Mouse (Mus musculus) liver, embryonic 12.5 days (tissue): ENCODE measurements around the gene Dmap1. TPM values are rescaled to one million over a fixed set of nuclear protein-coding genes. Genes with fewer than 3 reads are reported as not detected.

Experiments used
- ATAC-seq: fragments of 200-750 bp; cut with Nextera tagmentation; 2 replicates; pipeline ENCODE4 v1.8.0; 2017; ENCODE audit warnings: moderate number of reproducible peaks, mild to moderate bottlenecking, moderate library complexity
- H3K27ac ChIP-seq: fragments of 300-500 bp; sonication (generic); 2 replicates; pipeline ENCODE4 v1.5.1; 2016; ENCODE audit warnings: mild to moderate bottlenecking
- H3K27me3 ChIP-seq: fragments of 300-500 bp; sonication (generic); replicated peaks from 2 replicates; pipeline ENCODE4 v1.6.1; 2016; ENCODE audit warnings: mild to moderate bottlenecking, moderate library complexity
- H3K36me3 ChIP-seq: fragments of 300-500 bp; sonication (generic); 2 replicates; pipeline ENCODE4 v1.6.1; 2016; ENCODE audit warnings: mild to moderate bottlenecking, moderate library complexity
- H3K4me1 ChIP-seq: fragments of 300-500 bp; sonication (generic); 2 replicates; pipeline ENCODE4 v1.6.1; 2016
- H3K4me2 ChIP-seq: fragments of 300-500 bp; sonication (generic); 2 replicates; pipeline ENCODE4 v1.6.1; 2016; ENCODE audit warnings: mild to moderate bottlenecking, moderate library complexity
- H3K4me3 ChIP-seq: fragments of 300-500 bp; sonication (generic); 2 replicates; pipeline ENCODE4 v1.5.1; 2016; ENCODE audit warnings: mild to moderate bottlenecking, moderate library complexity
- H3K9ac ChIP-seq: fragments of 300-500 bp; sonication (generic); 2 replicates; pipeline ENCODE4 v1.6.1; 2016; ENCODE audit warnings: mild to moderate bottlenecking, moderate library complexity
- H3K9me3 ChIP-seq: fragments of 300-500 bp; sonication (generic); replicated peaks from 2 replicates; pipeline ENCODE4 v1.6.1; 2016; ENCODE audit warnings: mild to moderate bottlenecking, moderate library complexity
- WGBS: fragments of 180-500 bp; shearing (Covaris S2); methylation state at CpG from one replicate; pipeline ENCODE4 v1.1.7; 2016; ENCODE audit not compliant: insufficient replicate concordance; 5-methylcytosine and 5-hydroxymethylcytosine counted together
- polyA plus RNA-seq: library from polyadenylated mRNA; unstranded; fragments of >200 nt; fragmentation: Nextera tagmentation; extraction: Ambion mirVana; gene quantifications from 2 replicates; pipeline ENCODE4 v1.2.1, GENCODE M21; 2016

The Dmap1 gene
- polyA plus RNA-seq, 1 experiment from 2014 or later = 31.1 TPM

DNA sequence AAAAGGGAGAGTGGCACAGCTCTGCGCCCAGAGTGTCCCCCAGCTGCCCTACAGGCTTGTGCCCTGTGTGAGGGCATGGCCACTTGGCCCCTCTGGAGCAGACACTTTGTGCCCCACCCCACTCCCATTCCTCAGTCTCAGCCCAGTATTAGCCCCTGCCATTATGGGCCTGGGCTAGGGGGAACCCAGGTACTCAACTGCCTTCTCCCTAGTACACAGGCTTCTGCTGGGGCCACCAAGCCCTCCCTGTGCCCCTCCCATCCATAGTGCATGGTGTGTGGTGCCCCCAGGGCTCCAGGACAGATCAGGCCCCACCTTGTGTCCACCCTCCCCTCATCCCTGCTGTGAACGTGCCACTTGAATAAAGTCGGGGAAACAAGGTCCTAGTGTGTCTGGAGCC lies 8.2 kb downstream of the Dmap1 start:
- 70% methylated on average over 3 of the region's 3 CpGs for WGBS
- H3K4me1 ChIP-seq = no peaks in the 10 kb centered on the region
- no peak overlapping the region for H3K4me2 ChIP-seq
- H3K36me3 ChIP-seq = peaks cover 61% of the 10 kb centered on the region
- no peak overlapping the region for H3K9ac ChIP-seq
- no peaks in the 10 kb centered on the region for H3K27me3 ChIP-seq
- no peak overlapping the region for H3K27ac ChIP-seq
- no peaks in the 10 kb centered on the region for H3K9me3 ChIP-seq
- no peak overlapping the region for H3K4me3 ChIP-seq
- peak; percentile 30; the same call in 1 of the 2 replicates for ATAC-seq

DNA sequence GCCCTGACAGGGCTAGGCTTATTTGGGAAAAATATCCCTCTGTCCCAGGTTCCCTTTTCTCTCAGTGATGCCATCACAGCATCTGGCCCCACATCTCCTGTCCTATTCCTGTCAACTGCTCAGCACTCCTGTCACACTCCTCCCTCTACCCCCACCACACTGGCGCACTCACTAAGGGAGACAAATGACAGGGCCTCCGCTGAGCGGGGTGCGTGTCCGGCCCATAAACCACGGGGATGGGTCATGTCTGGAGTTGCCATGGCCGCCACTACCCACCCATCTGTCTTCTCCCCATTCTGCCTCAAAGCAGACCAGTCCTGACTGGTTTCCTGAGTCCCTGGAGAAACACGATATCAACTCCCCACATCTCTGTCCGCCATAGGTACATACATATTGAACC lies 10.0 kb downstream of the Dmap1 start:
- Histone ChIP-seq H3K4me3 (no peak overlapping the region), H3K27ac (no peak overlapping the region), H3K36me3 (peaks cover 43% of the 10 kb centered on the region), H3K9me3 (no peaks in the 10 kb centered on the region), H3K9ac (no peak overlapping the region), H3K4me2 (no peak overlapping the region), H3K27me3 (no peaks in the 10 kb centered on the region), H3K4me1 (0 out of 2 replicates have a peak, but pooled peaks cover under 1% of the 10 kb centered on the region)
- 58% methylated on average over 9 of the region's 9 CpGs for WGBS
- ATAC-seq = no peak

DNA sequence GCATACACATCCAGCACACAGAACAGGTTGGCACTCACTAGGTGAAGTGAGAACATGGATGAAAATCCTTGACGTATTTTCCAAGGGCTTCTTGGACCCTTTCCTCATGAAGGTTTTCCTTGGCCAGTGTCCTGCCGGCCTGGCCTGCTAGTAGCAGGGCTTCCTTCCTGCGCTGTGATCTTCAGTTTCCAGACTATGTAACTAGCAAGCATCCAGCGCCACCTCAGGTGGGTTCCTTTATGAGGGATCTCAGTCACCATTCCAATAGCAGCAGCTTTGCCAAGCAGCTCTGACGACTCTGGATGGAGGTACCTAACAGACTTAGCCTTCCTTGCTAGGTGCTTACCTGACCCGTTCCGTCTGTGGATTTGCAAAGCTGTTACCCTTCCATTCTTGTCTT lies 12.2 kb downstream of the Dmap1 start:
- 74% methylated on average over 7 of the region's 7 CpGs for WGBS
- no peak overlapping the region for H3K4me3 ChIP-seq

DNA sequence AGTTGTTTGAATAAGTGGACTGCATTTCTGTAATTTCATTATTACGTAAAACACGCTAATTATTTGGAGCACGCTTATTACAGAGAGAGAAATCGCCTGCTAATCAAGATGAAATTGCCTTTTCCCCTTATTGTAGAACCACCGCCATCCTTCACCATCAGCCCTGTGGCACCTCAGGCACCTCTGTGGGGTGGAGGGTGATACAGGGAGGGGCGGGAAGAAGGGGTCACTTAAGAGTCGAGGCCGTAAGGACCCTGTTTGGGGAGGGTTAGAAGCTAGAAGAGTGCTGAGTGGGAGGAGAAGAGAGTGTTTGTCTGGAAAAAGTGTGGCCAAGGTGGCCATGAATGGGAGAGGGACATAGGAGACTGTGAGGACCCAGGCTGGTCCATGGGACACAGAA lies 16.0 kb downstream of the Dmap1 start:
- no peak overlapping the region for H3K4me3 ChIP-seq
- no peaks in the 10 kb centered on the region for H3K27me3 ChIP-seq
- H3K9ac ChIP-seq = no peak overlapping the region
- no peak for ATAC-seq
- 0 out of 2 replicates have a peak, but pooled peaks cover 5% of the 10 kb centered on the region for H3K36me3 ChIP-seq
- WGBS = 81% methylated on average over 8 of the region's 8 CpGs
- H3K27ac ChIP-seq = no peak overlapping the region
- H3K9me3 ChIP-seq = no peaks in the 10 kb centered on the region
- H3K4me1 ChIP-seq = 0 out of 2 replicates have a peak, but pooled peaks cover 6% of the 10 kb centered on the region
- H3K4me2 ChIP-seq = no peak overlapping the region

More for the DNA sequence above, 12.2 kb downstream of the Dmap1 start:
- no peak overlapping the region for H3K9ac ChIP-seq
- H3K9me3 ChIP-seq = no peaks in the 10 kb centered on the region
- no peak overlapping the region for H3K4me2 ChIP-seq
- no peak for ATAC-seq
- 0 out of 2 replicates have a peak, but pooled peaks cover 6% of the 10 kb centered on the region for H3K4me1 ChIP-seq
- no peaks in the 10 kb centered on the region for H3K27me3 ChIP-seq
- H3K27ac ChIP-seq = no peak overlapping the region
- H3K36me3 ChIP-seq = peaks cover 22% of the 10 kb centered on the region

DNA sequence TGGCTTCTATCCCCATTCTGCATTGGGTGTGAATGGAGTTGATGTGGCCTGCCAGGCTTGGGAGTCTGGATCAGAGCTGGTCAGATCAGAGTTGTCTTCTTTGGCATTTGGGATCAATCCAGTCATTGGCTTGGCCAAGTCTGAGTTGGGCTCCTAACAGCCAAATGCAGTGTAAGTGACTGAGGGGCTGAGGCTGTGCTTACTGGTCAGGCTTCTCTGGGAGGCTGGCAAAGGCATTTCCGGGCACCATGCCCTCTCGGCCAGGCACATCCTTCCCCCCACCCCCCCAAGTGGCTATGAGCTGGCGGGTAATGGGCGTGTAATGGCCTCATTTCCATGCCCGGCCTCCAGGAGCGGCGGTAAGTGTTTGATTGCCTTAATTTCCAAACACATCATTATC lies 16.5 kb downstream of the Dmap1 start:
- no peaks in the 10 kb centered on the region for H3K9me3 ChIP-seq
- H3K4me3 ChIP-seq = no peak overlapping the region
- 78% methylated on average over 7 of the region's 7 CpGs for WGBS
- H3K4me2 ChIP-seq = no peak overlapping the region
- ATAC-seq = no peak
- 0 out of 2 replicates have a peak, but pooled peaks cover 6% of the 10 kb centered on the region for H3K4me1 ChIP-seq
- H3K9ac ChIP-seq = no peak overlapping the region
- H3K36me3 ChIP-seq = peaks cover 7% of the 10 kb centered on the region
- H3K27me3 ChIP-seq = no peaks in the 10 kb centered on the region
- H3K27ac ChIP-seq = no peak overlapping the region

DNA sequence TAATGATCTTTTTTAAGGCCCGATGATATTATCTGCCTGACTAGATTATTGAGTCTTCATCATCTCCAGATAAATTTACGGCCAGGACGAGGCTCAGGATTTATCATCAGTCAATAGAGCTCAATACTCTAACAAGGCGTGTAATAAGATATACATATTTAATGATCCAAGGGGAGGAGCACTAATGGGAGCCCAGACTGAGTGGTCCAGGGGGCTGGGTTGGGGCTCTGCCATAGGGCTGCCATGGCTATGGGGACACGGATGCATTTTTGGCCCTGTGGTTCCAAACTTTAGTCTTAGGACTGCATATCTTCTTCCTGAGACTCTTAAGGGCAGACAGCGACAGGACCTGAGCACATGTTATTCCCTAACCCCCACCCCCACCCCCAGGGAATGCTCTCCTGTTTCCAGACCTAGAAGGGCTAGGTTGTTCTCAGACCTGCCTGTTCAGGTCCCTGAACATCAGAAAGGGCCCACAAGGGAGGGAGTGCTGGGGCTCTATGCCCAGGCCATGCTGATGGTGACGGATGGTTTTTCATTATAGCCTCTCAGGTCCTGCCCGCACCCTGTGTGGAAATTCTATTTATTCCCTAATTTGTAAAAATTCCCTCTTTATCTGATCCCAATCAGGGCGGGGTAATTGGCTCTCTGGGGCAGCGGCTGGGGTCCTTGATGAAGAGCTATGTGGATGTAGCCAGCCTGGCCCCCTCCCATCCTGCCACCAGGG lies 17.5 kb downstream of the Dmap1 start:
- H3K4me2 ChIP-seq = no peak overlapping the region
- 71% methylated on average over 10 of the region's 10 CpGs for WGBS

DNA sequence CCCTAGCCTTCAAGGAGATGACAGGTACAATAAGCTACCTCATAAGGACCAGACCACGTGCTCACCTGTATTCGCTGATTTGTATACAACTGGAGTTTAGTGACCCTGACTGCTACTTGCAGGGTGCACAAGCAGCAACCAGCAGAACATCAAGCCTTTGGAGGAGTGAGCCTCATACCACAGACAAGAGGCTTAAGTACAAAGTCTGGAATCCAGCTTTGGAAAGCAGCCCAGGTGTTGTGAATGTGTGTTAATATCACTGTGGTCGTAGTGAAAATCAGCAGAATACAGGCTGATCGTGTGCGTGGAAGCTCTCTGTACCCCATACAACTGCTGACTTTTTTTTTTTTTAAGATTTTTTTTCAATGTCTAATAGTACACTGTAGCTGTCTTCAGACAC lies 22.1 kb downstream of the Dmap1 start:
- Histone ChIP-seq H3K4me3 (no peak overlapping the region), H3K9ac (no peak overlapping the region), H3K36me3 (peaks cover 12% of the 10 kb centered on the region), H3K9me3 (no peaks in the 10 kb centered on the region), H3K4me1 (no peaks in the 10 kb centered on the region), H3K27me3 (no peaks in the 10 kb centered on the region), H3K27ac (no peak overlapping the region), H3K4me2 (no peak overlapping the region)
- ATAC-seq = no peak
- 84% methylated on average over 5 of the region's 5 CpGs for WGBS

More for the DNA sequence above, 17.5 kb downstream of the Dmap1 start:
- Histone ChIP-seq H3K27me3 (no peaks in the 10 kb centered on the region), H3K9me3 (no peaks in the 10 kb centered on the region), H3K36me3 (peaks cover 12% of the 10 kb centered on the region), H3K4me3 (no peak overlapping the region), H3K27ac (no peak overlapping the region), H3K9ac (no peak overlapping the region), H3K4me1 (0 out of 2 replicates have a peak, but pooled peaks cover 6% of the 10 kb centered on the region)
- no peak for ATAC-seq

DNA sequence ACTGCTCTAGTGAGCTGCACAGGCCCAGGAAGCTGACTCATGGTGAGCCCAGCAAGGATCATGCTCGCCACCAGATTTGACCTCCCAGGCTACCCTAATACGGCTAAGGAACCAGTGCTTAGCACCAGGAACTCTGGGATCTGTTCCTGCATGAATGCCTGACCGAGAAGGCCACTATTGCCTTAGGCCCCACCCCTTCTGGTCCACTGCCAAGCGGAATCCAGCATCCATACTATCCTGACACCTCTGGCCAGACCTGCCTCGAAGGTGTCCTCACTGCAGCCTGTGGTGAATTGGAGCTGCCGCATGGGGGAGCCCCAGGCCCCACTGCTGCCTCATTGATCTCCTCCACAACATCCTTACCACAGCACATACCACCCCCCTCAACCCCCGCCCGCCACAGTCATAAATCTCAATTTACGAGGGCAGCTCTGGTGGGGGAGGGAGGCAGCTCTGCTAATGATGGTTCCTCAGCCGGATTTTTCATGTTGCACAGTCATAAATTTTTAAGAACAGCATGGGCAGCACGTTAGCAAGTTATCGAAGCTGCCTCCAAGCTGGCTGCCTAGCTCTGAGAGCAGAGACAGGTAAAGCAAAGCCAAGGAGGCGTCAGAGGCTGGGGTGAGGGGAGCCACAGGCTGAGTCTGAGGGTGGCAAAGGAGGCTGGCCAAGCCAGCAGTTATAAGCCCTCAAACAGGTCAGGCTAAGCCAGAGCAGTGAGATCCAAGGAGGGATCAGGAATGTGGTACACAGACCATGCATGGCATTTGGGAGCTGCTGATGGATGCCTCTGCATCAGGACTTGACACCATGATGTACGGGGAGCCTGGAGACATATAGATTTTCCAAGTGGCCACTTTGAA lies 23.3 kb downstream of the Dmap1 start:
- H3K9me3 ChIP-seq = no peaks in the 10 kb centered on the region
- no peak overlapping the region for H3K4me3 ChIP-seq
- ATAC-seq = no peak
- WGBS = 64% methylated on average over 14 of the region's 14 CpGs
- peaks cover 12% of the 10 kb centered on the region for H3K36me3 ChIP-seq
- no peak overlapping the region for H3K4me2 ChIP-seq
- H3K27me3 ChIP-seq = no peaks in the 10 kb centered on the region
- no peak overlapping the region for H3K27ac ChIP-seq
- peaks cover 3% of the 10 kb centered on the region; the same call in 1 of the 2 replicates for H3K4me1 ChIP-seq
- no peak overlapping the region for H3K9ac ChIP-seq

DNA sequence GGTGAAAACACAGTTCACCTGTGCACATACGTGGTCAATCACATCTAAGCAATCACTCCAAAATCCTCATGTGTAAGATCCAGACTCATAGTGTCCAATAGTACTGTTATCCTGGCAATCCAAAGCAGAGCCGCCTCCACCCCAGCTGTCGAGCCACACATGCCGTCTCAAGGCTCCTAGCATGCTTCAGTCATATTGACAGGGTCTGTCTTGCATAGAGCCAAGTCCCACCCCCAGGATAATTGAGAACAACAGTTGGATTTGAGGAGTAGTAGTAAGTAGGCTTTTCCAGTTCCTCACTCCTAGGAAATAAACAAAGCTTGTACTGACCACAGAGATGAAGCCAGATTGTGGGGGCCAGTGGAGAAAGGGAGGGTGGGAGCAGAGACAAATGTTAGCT lies 24.4 kb downstream of the Dmap1 start:
- no peak overlapping the region for H3K4me2 ChIP-seq

DNA sequence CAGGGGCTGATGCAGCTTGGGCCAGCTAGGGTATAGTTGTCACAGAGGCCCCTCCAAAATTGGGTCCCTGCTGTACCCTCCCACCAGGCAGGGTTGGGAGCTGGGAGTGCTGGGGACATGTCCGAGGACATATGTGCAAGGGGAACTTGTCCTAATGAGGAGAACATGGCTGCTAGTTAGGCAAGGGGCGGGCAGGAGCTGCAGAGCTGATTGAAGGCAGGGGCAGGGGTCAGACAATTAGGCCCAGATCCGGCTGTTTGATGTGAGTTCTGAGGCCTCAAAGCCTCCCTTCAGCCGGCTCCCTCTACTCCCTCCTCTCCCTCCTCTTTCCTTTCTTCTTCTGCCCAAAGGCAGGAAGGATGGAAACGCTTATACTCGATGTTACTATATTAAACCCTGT lies 25.1 kb downstream of the Dmap1 start:
- ATAC-seq = no peak
- no peak overlapping the region for H3K9ac ChIP-seq
- 68% methylated on average over 6 of the region's 6 CpGs for WGBS
- H3K9me3 ChIP-seq = no peaks in the 10 kb centered on the region
- H3K27ac ChIP-seq = no peak overlapping the region
- no peak overlapping the region for H3K4me3 ChIP-seq
- H3K36me3 ChIP-seq = peaks cover 12% of the 10 kb centered on the region
- H3K4me1 ChIP-seq = peaks cover 16% of the 10 kb centered on the region
- H3K27me3 ChIP-seq = no peaks in the 10 kb centered on the region
- H3K4me2 ChIP-seq = no peak overlapping the region

More for the DNA sequence above, 24.4 kb downstream of the Dmap1 start:
- Histone ChIP-seq H3K36me3 (peaks cover 12% of the 10 kb centered on the region), H3K9me3 (no peaks in the 10 kb centered on the region), H3K9ac (no peak overlapping the region), H3K27ac (no peak overlapping the region), H3K4me1 (peaks cover 10% of the 10 kb centered on the region), H3K4me3 (no peak overlapping the region), H3K27me3 (no peaks in the 10 kb centered on the region)
- 74% methylated on average over 4 of the region's 4 CpGs for WGBS
- ATAC-seq = no peak

DNA sequence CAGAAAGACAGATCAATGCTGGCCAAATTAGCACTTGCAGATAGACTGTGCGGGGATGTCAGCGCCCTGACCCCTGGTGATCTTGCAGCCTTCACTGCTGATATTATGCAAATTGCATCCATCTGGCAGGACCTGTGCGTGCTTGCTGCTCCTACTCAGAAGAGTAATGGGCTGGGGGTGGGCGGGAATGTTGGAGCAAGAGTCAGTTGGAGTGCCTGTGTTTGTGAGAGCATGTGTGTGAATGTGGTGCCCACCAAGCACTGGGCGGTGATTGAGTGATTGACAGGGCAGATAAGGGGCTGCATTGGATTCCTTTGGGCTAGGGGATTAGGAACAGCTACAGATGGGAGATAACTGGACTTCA lies 26.6 kb downstream of the Dmap1 start:
- no peak overlapping the region for H3K27ac ChIP-seq
- no peak overlapping the region for H3K4me2 ChIP-seq
- no peak for ATAC-seq
- no peaks in the 10 kb centered on the region for H3K9me3 ChIP-seq
- no peaks in the 10 kb centered on the region for H3K27me3 ChIP-seq
- H3K4me1 ChIP-seq = peaks cover 21% of the 10 kb centered on the region
- H3K36me3 ChIP-seq = peaks cover 5% of the 10 kb centered on the region
- no peak overlapping the region for H3K9ac ChIP-seq
- H3K4me3 ChIP-seq = no peak overlapping the region
- 65% methylated on average over 5 of the region's 5 CpGs for WGBS
